Mouse (Mus musculus) adrenal gland, postnatal 4 days (tissue): ENCODE measurements around the gene Trpm3. TPM values are rescaled to one million over a fixed set of nuclear protein-coding genes. Genes with fewer than 3 reads are reported as not detected.
"Not testable (repeated sequence)": the region's sequence is repeated elsewhere in the genome, so short reads cannot be mapped to it uniquely, and the experiment has no call there.

Source experiments
- DNase-seq, 2 experiments: peaks; one replicate each; pipeline ENCODE4 v3.0.0; 2021 to 2022; ENCODE audit warnings: low spot score in 2 of 2, mixed read lengths in 2 of 2
- total RNA-seq, 2 experiments: library from RNA; stranded (reverse); gene quantifications; 2 replicates each; pipeline ENCODE4 v1.2.3; 2021

Trpm3 gene
- total RNA-seq, 2 experiments from 2014 or later: 2.4 to 4.7 TPM

DNA sequence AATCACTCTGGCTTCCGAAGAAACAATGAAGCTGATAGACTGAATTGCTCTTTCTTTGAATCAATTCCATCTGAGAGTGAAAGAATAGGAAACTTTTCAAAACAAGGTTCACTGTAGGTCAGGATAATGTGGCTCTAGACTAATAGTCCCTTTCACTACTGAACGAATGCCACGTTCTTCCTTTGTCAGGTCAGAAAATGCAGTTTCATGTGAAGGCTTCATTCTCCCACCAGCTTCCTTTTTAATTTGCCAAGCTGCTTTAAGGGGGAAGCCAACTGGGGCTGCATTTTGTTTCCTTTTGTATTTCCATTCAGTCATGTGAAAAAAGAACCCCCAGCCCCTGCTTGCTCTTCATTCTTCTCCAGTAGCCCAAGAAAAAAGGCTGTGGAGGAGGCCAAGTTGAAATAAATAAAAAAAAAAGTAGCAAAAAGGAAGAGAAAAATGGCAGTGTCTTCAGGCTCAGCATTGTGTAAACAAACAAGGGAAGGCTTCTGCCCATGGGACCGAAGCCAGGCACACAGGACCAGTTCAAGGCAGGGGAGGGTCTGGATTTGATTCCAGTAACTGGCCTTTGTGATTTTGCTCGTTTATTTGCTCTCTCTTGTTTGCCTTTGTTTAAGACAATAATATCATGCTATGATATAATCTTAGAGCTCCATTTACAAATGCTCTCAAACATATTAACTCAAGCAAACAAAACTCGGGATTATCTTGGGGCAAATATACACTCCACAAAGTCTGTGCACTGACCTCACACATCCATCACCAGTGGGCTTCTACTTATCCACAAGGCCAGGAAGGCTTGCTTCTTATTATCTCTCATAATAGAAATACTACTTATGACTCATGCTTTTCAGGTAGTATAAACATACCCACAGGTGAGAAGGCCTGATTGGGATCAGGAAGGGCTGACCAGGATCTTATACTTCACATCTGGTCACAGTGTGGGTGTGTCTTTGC, 702.5 kb downstream of the Trpm3 start:
- no peak for DNase-seq

DNA sequence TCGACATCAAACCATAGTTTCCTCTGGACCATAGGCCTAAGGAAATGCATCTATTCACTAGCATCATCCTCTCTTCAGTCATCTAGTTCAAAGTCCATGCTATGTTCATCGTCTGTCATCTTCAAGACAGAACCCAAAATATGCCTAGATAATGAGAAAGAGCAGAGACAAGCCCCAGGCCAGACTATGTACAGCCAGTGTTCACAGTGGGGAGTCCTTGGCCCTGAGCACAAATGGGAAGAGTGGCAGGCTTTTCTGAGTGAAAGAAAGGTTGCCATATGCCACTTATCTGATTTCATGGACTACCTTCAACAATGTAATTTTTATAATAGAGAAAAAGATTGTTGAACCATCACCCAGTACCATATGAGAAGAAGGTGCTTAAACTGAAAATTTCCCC, 703.9 kb downstream of the Trpm3 start:
- no peak for DNase-seq

DNA sequence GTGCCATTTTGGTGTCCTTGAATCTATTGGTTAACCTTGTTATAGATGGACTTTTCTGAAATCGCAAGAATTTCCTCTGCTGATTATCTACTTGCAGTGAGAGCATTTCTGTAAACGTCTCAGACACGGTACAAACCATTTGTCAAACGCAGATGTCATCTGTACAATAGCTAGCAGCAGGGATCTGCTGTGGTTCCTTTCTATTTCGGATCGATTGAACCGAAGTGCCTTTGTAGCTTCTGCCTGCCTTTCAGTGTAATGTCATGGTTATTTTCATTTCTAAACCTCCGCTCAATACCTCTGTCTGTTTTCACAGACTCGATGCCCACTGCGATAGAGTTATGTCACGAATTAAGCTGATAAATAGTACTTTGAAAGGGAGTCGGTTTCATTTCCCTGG, 708.9 kb downstream of the Trpm3 start:
- DNase-seq: no peak

DNA sequence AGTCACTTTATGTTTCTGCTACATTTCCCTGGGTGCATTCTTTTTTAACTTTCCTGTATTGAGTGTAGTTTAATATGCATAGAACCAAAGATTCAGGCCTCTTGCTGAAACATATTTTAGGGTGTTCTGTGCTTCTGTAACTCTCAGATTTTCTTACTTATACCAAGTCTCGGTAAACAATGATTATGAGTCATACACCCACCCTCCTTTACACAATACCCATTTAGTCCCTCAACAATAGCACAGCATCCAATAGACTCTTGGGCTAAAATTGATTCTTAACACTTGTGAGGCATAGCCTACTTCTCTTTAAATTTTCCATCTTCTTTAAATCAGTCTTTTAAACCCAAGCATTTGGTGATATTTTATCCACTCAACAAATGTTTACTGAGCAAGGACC, 709.4 kb downstream of the Trpm3 start:
- no peak for DNase-seq

DNA sequence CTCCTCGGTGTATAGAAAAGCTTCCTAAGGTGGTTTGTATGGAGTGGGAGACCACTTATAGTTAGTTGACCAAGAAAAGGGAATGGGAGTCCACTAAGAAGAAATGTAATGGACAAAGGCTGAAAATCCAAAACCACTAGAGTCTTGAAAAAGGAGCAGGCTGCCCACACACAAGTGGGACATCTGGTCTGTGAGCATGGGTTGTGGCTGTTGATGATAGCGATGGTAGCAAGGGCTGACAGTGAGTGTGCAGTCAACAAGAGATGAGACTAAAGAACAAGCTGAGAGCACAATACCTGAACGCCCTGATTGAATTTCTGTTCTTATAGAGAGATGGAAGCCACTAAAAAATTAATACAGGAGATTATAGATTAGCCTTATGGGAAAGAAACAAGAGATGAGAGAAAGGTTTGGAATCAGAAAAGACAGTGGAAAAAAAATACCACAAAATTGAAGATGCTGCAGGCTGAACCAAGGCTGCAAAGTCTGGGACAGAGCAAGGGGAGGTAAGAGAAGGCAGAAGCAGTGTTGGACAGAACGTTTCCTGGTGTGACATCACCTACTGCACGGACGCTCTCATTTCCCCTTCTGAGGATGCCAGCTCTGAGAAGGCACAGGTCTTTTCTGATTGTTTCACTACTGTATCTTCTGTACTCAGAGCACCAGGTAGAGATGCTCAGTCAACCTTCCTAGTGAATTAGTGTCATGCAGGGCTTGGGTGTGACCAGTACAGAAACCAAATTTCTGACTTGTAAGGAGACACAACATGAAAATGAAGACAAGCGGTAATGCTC, 710.1 kb downstream of the Trpm3 start:
- no peak for DNase-seq

DNA sequence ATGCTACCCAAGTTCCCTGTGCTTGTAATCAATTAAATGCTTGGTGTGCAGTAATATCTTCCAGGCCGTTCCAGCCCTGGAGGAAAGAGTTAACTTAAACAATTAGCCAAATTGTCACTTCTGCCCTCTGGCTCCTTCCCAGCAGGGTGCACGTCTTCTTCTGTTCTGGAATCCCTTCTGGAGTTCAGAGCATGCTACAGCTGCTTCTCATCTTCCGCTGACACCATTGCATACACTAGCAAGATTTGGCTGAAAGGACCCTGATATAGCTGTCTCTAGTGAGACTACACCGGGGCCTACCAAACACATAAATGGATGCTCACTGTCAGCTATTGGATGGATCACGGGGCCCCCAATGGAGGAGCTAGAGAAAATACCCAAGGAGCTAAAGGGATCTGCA, 712.6 kb downstream of the Trpm3 start:
- DNase-seq: not testable (repeated sequence)

DNA sequence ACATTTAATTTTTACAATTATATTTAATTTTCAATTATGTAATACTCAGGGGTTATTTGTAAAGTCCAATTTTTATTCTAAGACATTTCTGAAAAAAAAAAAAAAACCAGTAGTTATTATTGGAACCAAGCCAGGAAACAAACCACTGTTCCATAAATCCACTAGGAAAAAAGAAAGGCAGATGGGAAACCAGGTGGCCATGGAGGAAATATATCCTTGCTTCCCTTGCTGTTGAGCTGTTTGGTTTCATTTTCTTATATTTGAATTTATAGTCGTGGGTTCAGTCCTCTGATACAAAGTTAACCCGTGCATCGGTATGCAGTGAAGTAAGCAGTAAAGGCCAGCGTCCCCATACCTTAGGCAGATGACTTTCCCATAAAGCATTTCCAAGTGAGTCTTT, 720.8 kb downstream of the Trpm3 start:
- no peak for DNase-seq

DNA sequence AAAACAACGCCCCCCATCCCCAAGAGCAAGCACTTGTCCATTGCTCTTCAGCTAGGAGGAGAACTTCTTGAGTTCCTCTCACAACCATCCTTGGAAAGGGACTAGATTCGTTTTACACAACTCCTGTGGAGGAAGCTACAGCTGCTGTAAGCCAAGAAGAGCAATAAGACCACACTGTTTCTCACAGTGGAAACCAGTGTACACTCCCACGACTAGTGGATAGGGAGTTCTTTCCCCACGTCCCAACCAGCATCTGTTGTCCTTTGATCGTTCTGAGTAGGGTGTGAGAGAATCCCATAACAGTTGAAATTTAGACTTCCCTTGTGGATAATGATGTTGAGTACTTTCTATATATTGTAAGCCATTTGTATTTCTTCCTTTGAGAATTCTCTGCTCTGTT, 728.6 kb downstream of the Trpm3 start:
- DNase-seq: no peak

DNA sequence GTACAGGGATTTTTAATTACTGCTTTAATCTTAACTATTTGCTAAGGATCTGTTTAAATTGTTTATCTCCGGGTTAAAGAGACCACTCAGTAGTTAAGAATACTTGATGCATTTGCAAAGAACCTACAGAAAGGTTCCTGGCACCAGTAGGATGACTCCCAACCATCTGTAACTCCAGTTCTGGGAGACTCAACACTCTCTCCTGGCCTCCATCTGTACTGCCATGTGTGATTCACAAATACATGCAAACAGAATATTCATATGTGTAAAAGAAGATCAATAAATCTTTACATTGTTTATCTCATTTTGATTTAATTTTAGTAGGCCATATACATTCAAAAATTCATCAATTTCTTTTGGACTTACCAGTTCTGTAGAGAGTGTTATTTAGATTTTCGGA, 731.0 kb downstream of the Trpm3 start:
- no peak for DNase-seq

DNA sequence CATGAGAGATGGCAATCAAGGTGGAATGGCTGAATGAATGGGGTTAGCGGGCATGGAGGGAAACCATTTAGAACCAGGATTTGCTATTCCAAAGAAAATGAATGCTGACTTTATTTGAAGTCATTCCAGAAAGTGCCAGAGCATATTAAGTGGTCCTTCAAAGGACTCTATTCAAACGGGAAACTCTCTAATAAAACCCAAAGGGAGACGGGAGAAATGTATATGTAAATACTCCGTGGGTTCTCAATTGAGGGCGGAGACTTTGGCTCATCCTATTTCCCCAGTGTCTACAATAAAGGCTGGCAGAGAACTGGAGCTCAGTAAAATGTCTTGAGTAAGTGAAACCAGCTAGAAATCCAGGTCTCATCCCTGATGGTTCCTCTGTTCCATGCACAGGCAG, 733.6 kb downstream of the Trpm3 start:
- no peak for DNase-seq

DNA sequence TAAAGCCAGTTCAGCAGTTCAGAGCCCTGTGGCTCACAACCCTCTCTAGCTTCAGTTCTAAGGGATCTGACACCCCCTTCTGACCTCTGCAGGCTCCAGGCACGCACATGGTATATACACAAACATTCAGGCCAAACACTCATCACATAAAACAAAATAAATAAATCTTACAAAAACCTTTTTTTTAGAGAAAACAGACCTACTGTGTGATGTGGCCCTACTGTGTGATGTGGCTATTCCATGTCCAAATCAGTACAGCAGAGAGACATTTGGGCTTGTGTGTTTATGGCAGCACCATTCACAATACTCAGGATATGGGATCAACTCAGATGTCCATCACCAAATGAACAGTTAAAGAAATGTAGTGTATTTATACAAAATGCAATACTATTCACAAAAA, 741.4 kb downstream of the Trpm3 start:
- no peak for DNase-seq

DNA sequence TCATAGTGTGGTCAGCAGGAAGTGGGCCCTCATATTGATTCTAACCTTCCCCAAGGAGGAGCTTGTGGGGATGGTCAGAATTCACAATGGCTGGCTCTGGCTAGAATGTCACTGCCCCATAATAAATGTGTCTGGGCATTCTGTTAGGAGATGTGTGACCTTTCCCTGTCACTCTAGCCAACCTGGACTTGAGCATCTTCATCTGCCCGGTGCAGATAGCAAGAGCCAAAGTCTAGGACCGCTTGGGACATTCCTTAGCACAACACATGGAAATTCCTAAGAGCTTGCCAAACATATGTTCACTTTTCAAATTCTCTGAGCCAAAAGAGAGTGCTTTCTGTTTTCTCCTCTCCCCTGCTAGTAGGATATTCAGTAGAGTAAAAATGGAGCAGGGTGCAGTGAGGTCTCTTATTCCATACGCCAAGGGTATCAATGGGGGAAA, 743.8 kb downstream of the Trpm3 start:
- no peak for DNase-seq

DNA sequence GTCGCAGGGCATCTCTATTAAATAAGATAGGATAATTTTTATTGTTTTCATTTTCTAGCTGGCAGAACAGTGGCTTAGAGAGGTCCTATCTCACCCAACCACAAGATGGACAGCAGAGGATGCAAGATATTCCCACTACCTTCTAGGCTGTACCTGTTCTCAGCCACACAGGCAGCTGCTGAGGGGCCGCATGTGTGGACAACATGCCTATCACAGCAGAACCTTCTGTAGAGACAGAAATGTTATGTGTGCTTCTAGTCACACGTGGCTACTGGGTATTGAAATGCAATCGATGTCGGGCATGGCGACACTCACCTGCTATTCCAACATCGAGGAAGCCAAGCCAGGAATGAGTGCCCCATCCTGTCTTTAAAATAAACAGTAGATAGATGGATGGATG, 744.3 kb downstream of the Trpm3 start:
- DNase-seq: no peak

DNA sequence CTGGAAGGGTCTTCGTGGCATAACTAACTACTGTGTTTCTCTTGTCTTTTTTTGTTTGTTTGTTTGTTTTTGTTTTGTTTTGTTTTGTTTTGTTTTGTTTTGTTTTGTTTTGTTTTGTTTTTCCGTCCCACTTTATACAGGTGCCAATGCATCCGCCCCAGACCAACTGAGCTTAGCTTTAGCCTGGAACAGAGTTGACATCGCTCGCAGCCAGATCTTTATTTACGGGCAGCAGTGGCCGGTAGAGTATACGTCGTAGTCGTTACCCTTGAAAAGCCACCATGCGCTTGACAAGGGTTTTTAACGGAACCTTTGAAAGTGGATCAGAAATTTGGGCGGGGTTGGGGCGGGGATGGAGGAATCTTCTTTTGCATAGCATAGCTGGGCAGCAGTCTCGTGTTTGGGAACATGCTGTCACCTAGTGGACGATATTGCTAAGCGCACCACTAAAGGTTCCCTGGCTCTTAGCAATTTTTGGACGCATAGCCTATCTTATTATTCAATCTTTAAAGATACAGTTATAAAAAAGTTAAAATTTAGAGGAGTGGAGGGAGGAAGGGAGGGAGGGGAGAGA, 745.0 kb downstream of the Trpm3 start:
- DNase-seq: no peak

DNA sequence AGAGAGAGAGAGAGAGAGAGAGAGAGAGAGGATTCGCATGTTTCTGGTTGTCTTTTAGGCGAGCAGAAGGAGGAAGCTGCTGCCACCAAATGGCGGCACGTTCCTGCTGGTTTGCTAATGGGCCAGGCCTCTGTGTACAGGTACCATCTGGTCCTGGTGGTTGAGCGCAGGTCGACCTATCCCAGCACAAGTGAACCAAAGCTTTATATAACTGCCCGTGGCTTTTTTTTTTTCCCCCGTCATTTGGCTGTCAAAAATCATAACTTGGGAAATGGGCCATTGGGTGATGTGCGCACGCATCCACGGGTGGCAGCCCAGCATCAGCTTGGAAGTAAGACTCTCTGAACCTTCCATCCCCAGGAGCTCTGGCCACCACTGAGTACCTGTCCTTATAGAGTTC, 745.5 kb downstream of the Trpm3 start:
- DNase-seq: no peak

DNA sequence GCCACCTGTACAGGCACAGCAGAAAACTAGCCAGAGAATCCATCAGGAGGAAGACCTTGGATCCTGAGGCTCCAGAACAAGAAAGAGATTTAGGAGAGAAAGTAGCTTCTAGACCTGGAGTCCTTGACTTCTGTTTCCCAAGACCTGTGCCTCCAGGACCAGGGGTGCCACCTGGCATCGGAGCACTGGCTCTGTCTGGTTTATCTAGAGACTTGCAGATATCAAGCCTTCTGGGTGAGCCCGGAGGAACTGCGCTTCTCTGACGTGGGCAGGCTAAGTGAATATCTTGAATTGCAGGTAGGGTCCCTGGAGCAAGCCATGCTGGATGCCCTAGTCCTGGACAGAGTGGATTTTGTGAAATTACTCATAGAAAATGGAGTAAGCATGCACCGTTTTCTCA, 746.2 kb downstream of the Trpm3 start:
- no peak for DNase-seq

DNA sequence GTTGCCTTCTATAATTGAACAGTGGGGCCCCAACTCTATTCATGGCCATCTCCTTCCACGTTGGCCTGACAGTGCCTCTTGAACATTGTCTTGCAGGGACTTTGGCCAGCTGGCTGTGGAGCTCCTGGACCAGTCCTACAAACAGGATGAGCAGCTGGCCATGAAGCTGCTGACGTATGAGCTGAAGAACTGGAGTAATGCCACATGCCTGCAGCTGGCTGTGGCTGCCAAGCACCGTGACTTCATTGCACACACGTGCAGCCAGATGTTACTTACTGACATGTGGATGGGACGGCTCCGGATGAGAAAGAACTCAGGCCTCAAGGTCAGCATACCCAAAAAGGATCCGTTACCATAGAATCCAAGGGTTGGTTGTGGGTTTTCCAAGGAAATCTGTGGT, 763.0 kb downstream of the Trpm3 start:
- no peak for DNase-seq

DNA sequence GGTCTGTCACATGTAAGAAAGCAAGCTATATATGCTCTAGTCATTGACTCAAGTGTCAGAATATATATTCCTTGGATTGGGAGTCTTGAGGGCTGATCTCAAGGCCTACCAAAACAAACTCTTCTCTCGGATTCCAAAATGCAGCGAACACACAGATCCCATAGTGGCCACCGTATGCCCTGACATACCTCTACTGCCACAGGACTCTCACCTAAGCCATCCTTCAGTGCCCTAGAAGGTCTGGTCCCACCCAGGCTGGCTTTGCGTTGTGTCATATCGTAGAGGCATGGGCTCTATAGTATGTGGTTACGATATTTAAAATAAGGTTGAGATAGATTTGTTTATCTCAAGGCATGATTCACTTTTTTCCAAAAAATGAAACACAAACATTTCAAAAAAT, 763.5 kb downstream of the Trpm3 start:
- no peak for DNase-seq

DNA sequence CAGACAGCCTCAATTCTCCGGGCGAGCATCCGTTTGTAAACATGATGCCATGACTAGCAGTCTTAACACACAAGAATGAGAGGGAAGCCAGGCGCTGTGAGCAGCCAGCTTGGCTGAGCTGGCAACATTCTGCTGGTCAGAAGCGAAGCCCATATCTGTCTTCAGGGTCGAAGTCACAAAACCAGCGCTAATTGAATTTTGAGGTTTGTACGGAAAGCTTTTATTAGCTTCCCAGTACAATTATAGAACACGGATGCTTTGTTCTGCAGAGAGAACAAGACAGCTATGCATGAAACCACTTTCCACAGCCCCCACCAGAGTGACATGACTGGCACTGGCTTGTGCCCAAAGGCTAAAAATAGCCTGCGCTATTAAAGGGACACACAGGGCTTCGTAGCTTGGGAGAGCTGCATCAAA, 766.2 kb downstream of the Trpm3 start:
- DNase-seq: no peak

DNA sequence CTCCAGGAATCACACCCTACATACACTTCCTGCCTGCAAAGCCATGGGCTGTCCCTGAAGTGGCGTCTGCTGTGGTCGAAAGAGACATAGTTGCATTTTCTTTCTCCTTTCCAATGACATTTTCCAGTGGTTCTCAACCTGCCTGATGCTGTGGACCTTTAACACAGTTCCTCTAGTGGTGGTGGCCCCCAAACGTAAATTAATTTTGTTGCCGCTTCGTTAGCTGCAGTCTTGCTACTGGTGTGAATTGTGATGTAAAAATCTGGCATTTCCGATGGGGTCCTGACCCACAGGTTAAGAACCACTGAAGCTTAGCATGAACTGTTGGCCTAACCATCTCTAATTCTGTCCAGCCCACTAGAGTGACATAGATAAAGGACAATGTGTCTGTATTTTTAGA, 771.8 kb downstream of the Trpm3 start:
- no peak for DNase-seq

DNA sequence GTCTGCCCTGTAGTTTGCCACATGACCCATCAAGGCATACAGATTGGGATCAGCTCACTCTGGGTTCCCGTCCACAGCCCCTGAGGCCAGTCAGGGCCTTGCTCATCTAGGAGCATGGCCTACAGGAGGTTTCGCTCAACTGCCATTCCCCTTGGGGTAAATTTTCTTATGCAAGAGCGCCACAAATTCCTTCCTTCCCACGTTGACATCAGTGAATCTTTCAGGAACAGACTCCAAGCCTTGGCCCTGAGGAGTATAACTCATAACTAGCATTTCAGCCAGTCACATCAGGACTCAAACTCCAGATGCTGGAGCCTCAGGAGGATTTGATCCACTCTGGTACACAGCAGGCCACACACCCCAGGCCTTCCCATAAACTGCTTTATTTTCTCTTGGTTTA, 774.1 kb downstream of the Trpm3 start:
- DNase-seq: no peak
